Mouse (Mus musculus) G1E (cell line): ENCODE measurements around the gene Pkmyt1.

Experiments used
- CTCF ChIP-seq: IDR thresholded peaks from 2 replicates; pipeline ENCODE4 v1.5.1; 2012; ENCODE audit warnings: low read depth, low read length, inconsistent platforms, mixed read lengths
- GATA1 ChIP-seq: IDR thresholded peaks from 2 replicates; pipeline ENCODE4 v1.6.1; 2012; ENCODE audit warnings: borderline replicate concordance, low read length, inconsistent platforms, mixed read lengths
- GATA2 ChIP-seq: IDR thresholded peaks from 2 replicates; pipeline ENCODE4 v1.6.1; 2012; ENCODE audit warnings: low read depth, low read length, inconsistent platforms, borderline replicate concordance
- TAL1 ChIP-seq: conservative IDR thresholded peaks from 2 replicates; pipeline ENCODE4 v1.6.1; 2012; ENCODE audit warnings: low read depth, low read length, inconsistent platforms, mixed read lengths

- TF ChIP-seq CTCF: no peak
- no peak for TF ChIP-seq GATA2
- no peak for TF ChIP-seq TAL1
- no peak for TF ChIP-seq GATA1
These were observed 19.4 kb downstream of the Pkmyt1 start, which contains the start of gene Kremen2 for GRCm38 (mm10) chr17:23745301-23746251.
